Mouse (Mus musculus) liver, embryonic 11.5 days (tissue): ENCODE results near the gene Lemd2. TPM values are rescaled to one million over a fixed set of nuclear protein-coding genes. Genes with fewer than 3 reads are reported as not detected.

Source experiments
- ATAC-seq: fragments of 200-750 bp; cut with Nextera tagmentation; replicated peaks from 2 replicates; pipeline ENCODE4 v1.8.0; 2017; ENCODE audit warnings: moderate number of reproducible peaks, mild to moderate bottlenecking, moderate TSS enrichment, moderate library complexity; ENCODE audit not compliant: low FRiP score
- DNase-seq: peaks from one replicate; pipeline ENCODE4 v3.0.0-alpha.2; 2017; ENCODE audit warnings: low spot score
- H3K27ac ChIP-seq: fragments of 300-500 bp; sonication (generic); 2 replicates; pipeline ENCODE4 v1.5.1; 2014; ENCODE audit warnings: mild to moderate bottlenecking, low read depth, low read length, control low read depth
- H3K27me3 ChIP-seq: fragments of 300-500 bp; sonication (generic); replicated peaks from 2 replicates; pipeline ENCODE4 v1.6.1; 2014; ENCODE audit warnings: low read length, mixed read lengths; ENCODE audit not compliant: control insufficient read depth, insufficient read depth
- H3K36me3 ChIP-seq: fragments of 300-500 bp; sonication (generic); 2 replicates; pipeline ENCODE4 v1.6.1; 2014; ENCODE audit warnings: mild to moderate bottlenecking, low read length, moderate library complexity, mixed read lengths; ENCODE audit not compliant: control insufficient read depth, insufficient read depth
- H3K4me1 ChIP-seq: fragments of 300-500 bp; sonication (generic); replicated peaks from 2 replicates; pipeline ENCODE4 v1.6.1; 2014; ENCODE audit warnings: low read length, mixed read lengths; ENCODE audit not compliant: control insufficient read depth, insufficient read depth
- H3K4me2 ChIP-seq: fragments of 300-500 bp; sonication (generic); 2 replicates; pipeline ENCODE4 v1.6.1; 2014; ENCODE audit warnings: mild to moderate bottlenecking, control low read depth, moderate library complexity
- H3K4me3 ChIP-seq: fragments of 300-500 bp; sonication (generic); 2 replicates; pipeline ENCODE4 v1.5.1; 2014; ENCODE audit warnings: low read depth, low read length, control low read depth
- H3K9ac ChIP-seq: fragments of 300-500 bp; sonication (generic); 2 replicates; pipeline ENCODE4 v1.6.1; 2014; ENCODE audit warnings: low read depth, low read length, control low read depth
- H3K9me3 ChIP-seq: fragments of 300-500 bp; sonication (generic); 2 replicates; pipeline ENCODE4 v1.6.1; 2016; ENCODE audit warnings: low read length, inconsistent platforms, mixed read lengths; ENCODE audit not compliant: control insufficient read depth
- WGBS: fragments of 180-500 bp; shearing (Covaris S2); extraction: QIAGEN DNeasy Blood & Tissue Kit; methylation state at CpG from one replicate; pipeline ENCODE4 v1.1.7; 2014; 5-methylcytosine and 5-hydroxymethylcytosine counted together
- polyA plus RNA-seq: library from polyadenylated mRNA; unstranded; fragments of >200 nt; fragmentation: Nextera tagmentation; extraction: Ambion mirVana; gene quantifications from 2 replicates; pipeline ENCODE4 v1.2.1, GENCODE M21; 2014

The Lemd2 gene
- polyA plus RNA-seq, 1 experiment from 2014 or later = 13.4 TPM

- no peak for ATAC-seq
- no peak overlapping the region for H3K27ac ChIP-seq
- H3K4me2 ChIP-seq = no peak overlapping the region
- DNase-seq = no peak
- H3K4me3 ChIP-seq = no peak overlapping the region
- H3K36me3 ChIP-seq = no peaks in the 10 kb centered on the region
- no peak overlapping the region for H3K9ac ChIP-seq
- H3K9me3 ChIP-seq = no peaks in the 10 kb centered on the region
- H3K27me3 ChIP-seq = peaks cover 2% of the 10 kb centered on the region; the same call in 1 of the 2 replicates
- H3K4me1 ChIP-seq = no peaks in the 10 kb centered on the region
- WGBS = 51% methylated on average over 8 of the region's 8 CpGs
Measured at GRCm38 (mm10) chr17:27230455-27231145, 26.3 kb upstream of the Lemd2 start.

GRCm38 (mm10) chr17:27229710-27230454 lies 25.6 kb upstream of the Lemd2 start:
- Histone ChIP-seq H3K36me3 (no peaks in the 10 kb centered on the region), H3K4me2 (no peak overlapping the region), H3K27ac (no peak overlapping the region), H3K4me3 (no peak overlapping the region), H3K9ac (no peak overlapping the region), H3K9me3 (no peaks in the 10 kb centered on the region), H3K4me1 (no peaks in the 10 kb centered on the region), H3K27me3 (peaks cover 2% of the 10 kb centered on the region; the same call in 1 of the 2 replicates)
- 36% methylated on average over 14 of the region's 14 CpGs for WGBS
- ATAC-seq (no peak), DNase-seq (no peak)

GRCm38 (mm10) chr17:27228216-27228915 lies 24.1 kb upstream of the Lemd2 start:
- WGBS = 27% methylated on average over 11 of the region's 11 CpGs
- Histone ChIP-seq H3K36me3 (no peaks in the 10 kb centered on the region), H3K9ac (no peak overlapping the region), H3K27ac (no peak overlapping the region), H3K9me3 (no peaks in the 10 kb centered on the region), H3K27me3 (no peaks in the 10 kb centered on the region; the same call in 1 of the 2 replicates), H3K4me2 (no peak overlapping the region), H3K4me3 (no peak overlapping the region), H3K4me1 (no peaks in the 10 kb centered on the region)
- DNase-seq (peak; percentile 74), ATAC-seq (no peak)

GRCm38 (mm10) chr17:27227258-27227657 lies 23.0 kb upstream of the Lemd2 start:
- Histone ChIP-seq H3K9ac (no peak overlapping the region), H3K4me2 (no peak overlapping the region), H3K36me3 (no peaks in the 10 kb centered on the region), H3K27ac (no peak overlapping the region), H3K4me1 (no peaks in the 10 kb centered on the region), H3K27me3 (no peaks in the 10 kb centered on the region; the same call in 1 of the 2 replicates), H3K9me3 (no peaks in the 10 kb centered on the region), H3K4me3 (no peak overlapping the region)
- DNase-seq = no peak
- 60% methylated on average over 7 of the region's 7 CpGs for WGBS
- ATAC-seq = no peak

GRCm38 (mm10) chr17:27226701-27227100 lies 22.4 kb upstream of the Lemd2 start:
- no peak overlapping the region for H3K4me3 ChIP-seq
- H3K4me2 ChIP-seq = no peak overlapping the region
- no peaks in the 10 kb centered on the region for H3K9me3 ChIP-seq
- no peaks in the 10 kb centered on the region for H3K36me3 ChIP-seq
- H3K9ac ChIP-seq = no peak overlapping the region
- 45% methylated on average over 3 of the region's 3 CpGs for WGBS
- no peak overlapping the region for H3K27ac ChIP-seq
- ATAC-seq (no peak), DNase-seq (no peak)
- no peaks in the 10 kb centered on the region for H3K4me1 ChIP-seq
- no peaks in the 10 kb centered on the region; the same call in 1 of the 2 replicates for H3K27me3 ChIP-seq

GRCm38 (mm10) chr17:27225801-27226200 lies 21.5 kb upstream of the Lemd2 start:
- ATAC-seq (no peak), DNase-seq (no peak)
- H3K27me3 ChIP-seq = no peaks in the 10 kb centered on the region; the same call in 1 of the 2 replicates
- H3K27ac ChIP-seq = no peak overlapping the region
- H3K36me3 ChIP-seq = no peaks in the 10 kb centered on the region
- WGBS = 81% methylated on average over 10 of the region's 10 CpGs
- no peak overlapping the region for H3K4me2 ChIP-seq
- H3K9me3 ChIP-seq = no peaks in the 10 kb centered on the region
- H3K4me3 ChIP-seq = no peak overlapping the region
- H3K9ac ChIP-seq = no peak overlapping the region
- H3K4me1 ChIP-seq = no peaks in the 10 kb centered on the region

- Histone ChIP-seq H3K27ac (no peak overlapping the region), H3K36me3 (no peaks in the 10 kb centered on the region), H3K4me2 (no peak overlapping the region), H3K4me1 (no peaks in the 10 kb centered on the region), H3K27me3 (no peaks in the 10 kb centered on the region), H3K9ac (no peak overlapping the region), H3K4me3 (no peak overlapping the region), H3K9me3 (no peaks in the 10 kb centered on the region)
- DNase-seq = no peak
- ATAC-seq = no peak
- 86% methylated on average over 6 of the region's 6 CpGs for WGBS
Measured at GRCm38 (mm10) chr17:27223821-27224220, 19.6 kb upstream of the Lemd2 start.

- Histone ChIP-seq H3K9ac (no peak overlapping the region), H3K4me1 (no peaks in the 10 kb centered on the region), H3K4me2 (no peak overlapping the region), H3K27me3 (no peaks in the 10 kb centered on the region), H3K36me3 (no peaks in the 10 kb centered on the region), H3K9me3 (no peaks in the 10 kb centered on the region), H3K4me3 (no peak overlapping the region), H3K27ac (no peak overlapping the region)
- 81% methylated on average over 16 of the region's 16 CpGs for WGBS
- DNase-seq = no peak
- ATAC-seq = no peak
Measured at GRCm38 (mm10) chr17:27221562-27221961, 17.3 kb upstream of the Lemd2 start.
